Mouse (Mus musculus) urinary bladder, adult 2 months (tissue): Measurements from ENCODE around the gene Riiad1. TPM values are rescaled to one million over a fixed set of nuclear protein-coding genes. Genes with fewer than 3 reads are reported as not detected.
A peak's percentile ranks its signal among the peaks of the same experiment; 100 is the strongest.

ENCODE experiments used
- DNase-seq: peaks from one replicate; pipeline ENCODE4 v3.0.0; 2022; ENCODE audit warnings: low spot score
- polyA plus RNA-seq: library from polyadenylated mRNA; depleted of rRNA; stranded (reverse); fragments of >200 nt; gene quantifications from 2 replicates; pipeline ENCODE4 v1.2.3, GENCODE M21; 2012; rRNA removed

The Riiad1 gene
- polyA plus RNA-seq, 1 experiment: 2.4 TPM

DNA sequence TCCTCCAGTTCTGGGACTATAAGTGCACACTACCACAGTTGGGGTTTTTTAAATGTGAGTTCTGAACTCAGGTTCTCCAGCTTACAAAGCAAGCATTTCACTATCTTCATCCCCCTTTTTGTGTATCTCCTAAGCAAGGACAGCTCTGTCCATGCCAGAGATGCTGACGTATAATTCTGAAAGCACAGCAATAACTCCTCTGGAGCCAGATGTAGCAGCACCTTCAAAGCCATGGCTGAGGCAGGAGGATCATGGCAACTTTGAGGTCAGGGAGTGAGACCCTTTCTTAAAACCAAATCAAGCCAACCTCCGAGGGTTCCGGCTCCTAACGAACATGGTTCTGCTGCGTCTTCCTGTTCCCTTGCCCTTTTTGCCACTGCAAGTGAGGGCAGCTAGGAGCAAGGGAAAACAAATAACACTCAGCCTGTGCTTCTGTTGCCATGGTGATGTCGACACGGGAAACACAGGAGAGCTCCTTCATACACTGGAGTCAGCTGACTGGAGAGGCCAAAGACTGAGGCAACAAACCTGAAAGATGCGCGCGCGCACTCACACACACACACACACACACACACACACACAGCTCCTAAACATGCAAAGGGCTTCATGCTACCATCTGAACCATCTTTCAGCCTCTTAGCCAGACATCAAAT is 16.1 kb downstream of the Riiad1 start:
- no peak for DNase-seq

DNA sequence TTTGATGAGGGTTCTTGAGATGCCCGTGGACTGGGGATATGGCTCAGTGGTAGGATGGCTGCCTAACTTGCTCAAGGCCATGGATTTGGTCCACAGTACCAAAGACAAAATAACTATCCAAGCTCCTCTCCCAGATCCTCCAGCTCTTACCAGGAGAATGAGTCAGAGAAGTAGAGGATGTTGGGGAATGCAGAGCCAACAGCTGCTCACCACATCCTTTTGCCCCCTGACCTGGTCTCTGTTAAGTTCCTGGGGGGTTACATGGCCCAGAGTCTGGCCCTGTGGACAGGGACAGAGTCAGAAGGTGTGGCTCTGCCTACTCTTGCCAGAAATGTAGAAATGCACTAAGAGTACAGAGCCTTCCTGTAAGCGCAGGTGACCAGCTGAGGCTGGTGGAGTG is 20.3 kb downstream of the Riiad1 start:
- no peak for DNase-seq

DNA sequence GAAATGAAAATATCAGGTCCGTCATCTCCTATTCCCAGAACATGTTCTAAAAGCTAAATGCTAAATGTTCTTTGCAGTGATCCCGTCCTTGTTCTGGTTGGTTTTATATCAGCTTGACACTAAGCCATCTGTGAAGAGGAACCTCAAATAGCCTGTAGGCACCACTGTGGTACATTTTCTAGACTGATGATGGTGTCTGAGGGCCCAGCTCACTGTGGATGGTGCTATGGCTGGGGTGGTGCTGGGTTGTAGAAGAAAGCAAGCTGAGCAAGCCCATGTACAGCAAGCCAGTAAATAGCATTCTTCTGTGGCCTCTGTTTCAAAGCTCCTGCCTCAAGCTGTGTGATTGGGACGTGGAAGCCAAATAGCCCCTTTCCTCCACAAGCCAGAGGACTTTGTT is 23.1 kb downstream of the Riiad1 start:
- no peak for DNase-seq

DNA sequence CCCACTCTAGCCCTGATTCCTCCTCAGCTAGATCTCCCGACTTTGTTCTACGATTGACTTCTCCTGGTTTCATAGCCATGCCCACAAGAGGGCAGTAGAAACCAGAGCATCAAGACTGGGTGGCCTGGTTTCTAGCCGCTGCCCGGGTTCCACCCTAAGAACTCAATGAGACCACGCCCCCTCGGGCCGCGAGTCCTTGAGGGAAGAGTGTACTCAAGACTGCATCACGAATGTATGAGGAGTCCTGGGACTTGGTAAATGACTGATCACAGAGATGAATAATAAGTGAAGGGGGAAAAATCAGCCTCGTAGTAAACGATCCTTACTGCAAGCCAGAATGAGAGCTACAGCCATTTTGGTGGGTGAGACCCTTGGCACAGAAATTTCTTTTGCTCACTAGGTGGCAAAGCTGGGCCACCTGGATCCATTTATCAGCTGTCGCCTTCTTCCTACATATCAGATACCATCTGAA is 23.6 kb downstream of the Riiad1 start:
- DNase-seq: no peak

DNA sequence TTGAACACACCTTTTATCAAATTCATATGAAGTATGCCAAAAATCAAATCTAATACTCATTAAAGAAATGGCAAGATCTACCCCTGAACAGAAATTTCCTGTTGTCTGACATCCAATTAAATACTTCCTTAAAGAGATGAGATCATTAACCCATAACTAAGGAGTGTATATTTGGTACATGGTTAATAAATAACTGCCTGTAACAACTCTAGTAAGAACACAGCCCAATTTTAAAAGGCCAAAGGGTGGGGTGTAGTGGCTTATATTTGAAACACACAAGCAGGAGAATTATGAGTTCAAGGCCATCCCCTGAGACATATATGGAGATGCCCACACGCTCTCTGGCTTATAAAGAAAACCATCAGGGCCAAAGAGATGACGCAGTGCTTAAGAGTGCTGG is 30.8 kb downstream of the Riiad1 start:
- no peak for DNase-seq

DNA sequence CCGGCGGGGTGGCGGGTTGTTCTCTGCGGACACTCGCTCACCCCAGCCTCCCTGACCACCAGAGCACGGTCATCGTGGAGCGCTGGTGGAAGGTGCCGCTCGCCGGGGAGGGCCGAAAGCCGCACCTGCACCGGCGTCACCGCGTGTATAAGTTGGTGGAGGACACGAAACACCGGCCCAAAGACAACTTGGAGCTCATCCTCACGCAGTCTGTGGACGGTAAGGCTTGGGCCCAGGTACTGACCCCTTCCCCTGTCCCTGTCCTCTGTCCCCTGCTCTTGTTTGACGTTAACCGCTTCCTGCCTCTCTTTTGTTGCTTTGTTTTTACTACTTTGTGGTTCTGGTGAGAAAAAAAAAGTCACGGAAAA is 36.6 kb downstream of the Riiad1 start, which contains the start of gene Oaz3:
Gene Oaz3, minus strand, starts transcription at position 319 of the 368 bp plus-strand sequence.
- no peak for DNase-seq

DNA sequence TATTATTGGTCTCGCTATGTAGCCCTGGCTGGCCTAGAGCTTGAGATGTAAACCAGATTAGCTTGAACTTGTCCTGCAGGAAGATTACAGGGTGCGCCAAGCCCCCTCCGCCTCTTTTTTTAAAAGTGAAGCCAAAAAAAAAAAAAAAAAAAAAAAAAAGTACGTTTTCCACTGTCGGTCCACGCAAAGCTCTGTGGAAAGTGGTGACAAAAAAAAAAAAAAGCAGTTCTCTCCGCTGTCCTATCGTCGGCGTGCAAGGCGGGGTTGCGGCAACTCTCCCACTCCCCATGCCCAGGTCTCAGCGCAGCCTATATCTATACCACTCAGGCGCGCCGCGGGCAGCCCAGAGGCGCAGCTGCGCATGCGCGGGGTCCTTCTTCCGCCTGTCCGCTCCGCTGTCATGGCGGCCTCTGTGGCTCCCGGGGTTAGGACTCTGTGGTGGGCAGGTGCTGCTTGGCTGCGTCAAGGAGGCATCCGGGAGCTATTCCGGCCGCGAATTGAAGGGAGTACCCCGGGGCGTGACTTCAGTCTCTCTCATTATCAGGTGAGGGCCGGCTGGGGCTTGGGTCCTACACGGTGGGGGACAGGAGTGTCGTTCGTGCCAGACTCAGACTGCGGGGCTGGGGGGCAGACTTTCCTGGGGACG is 37.1 kb downstream of the Riiad1 start, which contains the start of gene Mrpl9:
Gene Mrpl9, plus strand, starts transcription at position 368 of the 646 bp plus-strand sequence.
- peak; percentile 92 for DNase-seq

DNA sequence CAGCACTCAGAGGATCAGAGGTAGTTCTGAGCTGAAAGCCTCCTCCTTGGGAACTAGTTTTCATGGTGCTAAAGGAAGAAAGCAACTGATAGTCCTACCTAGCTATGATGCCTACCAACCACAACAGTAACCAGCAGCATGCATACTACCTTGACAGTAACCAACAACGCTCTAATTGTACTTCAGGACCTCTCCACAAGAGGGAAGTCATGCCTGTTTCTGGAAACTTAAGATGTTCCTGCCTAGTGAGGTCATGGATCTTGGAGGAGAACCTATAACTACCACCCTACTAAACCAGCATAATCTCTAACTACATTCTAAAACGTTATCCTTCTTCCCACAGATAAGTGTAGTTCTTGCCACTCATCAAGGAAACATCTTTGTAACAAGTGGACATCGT is 39.0 kb downstream of the Riiad1 start:
- DNase-seq: no peak

DNA sequence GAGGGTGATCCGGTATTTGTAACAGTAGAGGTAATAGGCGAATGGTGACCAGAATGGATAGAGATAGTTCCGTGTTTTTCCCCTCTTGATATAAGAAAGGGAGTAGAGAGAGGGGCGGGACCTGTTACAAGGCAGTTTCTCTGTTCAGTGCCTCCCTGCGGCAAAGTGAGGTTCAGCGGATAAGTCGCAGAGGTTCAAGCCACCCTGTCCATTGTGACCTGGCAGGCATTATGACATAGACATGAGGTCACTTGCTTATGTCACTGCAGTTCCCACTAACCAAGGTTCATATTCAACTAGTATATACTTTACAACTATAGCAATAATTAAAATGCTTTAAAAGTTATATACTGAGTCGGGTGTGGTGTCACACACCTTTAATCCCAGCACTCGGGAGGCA is 43.7 kb downstream of the Riiad1 start:
- no peak for DNase-seq

DNA sequence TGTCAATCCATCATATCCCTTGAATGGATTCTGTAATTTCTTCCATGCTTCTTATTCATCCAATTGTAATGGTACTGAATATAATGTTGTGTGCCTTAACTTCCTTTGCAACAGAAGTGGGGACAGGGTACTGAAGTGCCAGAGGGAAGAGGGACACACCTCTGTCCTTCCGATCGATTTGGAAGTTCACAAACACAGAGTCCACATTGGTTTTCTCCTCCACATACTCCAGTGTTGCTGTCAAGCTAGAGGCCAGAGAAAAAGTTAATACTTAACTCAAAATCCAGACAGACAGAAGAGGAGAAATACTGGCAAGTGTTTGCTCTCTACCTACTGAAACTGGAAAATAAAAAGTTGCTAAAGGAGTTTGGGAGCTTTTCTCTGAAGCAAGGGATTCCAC is 45.8 kb downstream of the Riiad1 start:
- no peak for DNase-seq

DNA sequence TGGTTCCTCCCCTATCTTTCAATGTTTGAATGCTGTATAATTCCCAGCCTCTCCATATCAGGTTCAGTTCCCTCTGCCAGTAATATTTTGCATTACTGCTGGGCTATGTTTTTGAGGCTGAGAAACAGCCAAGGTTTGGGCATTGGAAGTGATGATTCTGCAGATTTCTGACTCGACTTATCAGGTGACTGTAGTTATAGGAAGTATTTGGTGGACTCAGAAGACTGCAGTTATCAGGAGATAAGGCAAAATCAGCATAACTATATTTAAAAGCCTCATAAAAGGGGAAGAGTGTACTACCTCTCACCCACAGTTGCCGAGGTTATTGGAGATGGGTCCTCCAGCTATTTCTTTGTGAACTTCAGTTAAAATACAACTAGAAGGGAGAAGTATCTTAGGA is 49.2 kb downstream of the Riiad1 start:
- DNase-seq: no peak

Other genes starting within 250 kb of the Riiad1 start
- gene Gm4778, start 216.3 kb downstream of the Riiad1 start, polyA plus RNA-seq: not detected in 2 replicates
- gene Them4, start 170.3 kb downstream of the Riiad1 start, polyA plus RNA-seq: 4.7 and 4.9 TPM in 2 replicates
- gene Them5, start 138.2 kb downstream of the Riiad1 start, polyA plus RNA-seq: not detected in 2 replicates
- 0.31 and 0.40 TPM in 2 replicates for gene C2cd4d, start 117.9 kb downstream of the Riiad1 start, polyA plus RNA-seq
- 12.8 and 13.3 TPM in 2 replicates for gene Rorc, start 107.5 kb downstream of the Riiad1 start, polyA plus RNA-seq
- gene Lingo4, start 81.8 kb downstream of the Riiad1 start, polyA plus RNA-seq: 0.06 and 0.10 TPM in 2 replicates
- 2.2 and 2.3 TPM in 2 replicates for gene Tdrkh, start 67.1 kb downstream of the Riiad1 start, polyA plus RNA-seq
- gene Mrpl9, start 37.0 kb downstream of the Riiad1 start, polyA plus RNA-seq: 70.7 and 81.1 TPM in 2 replicates
- 0.29 and 0.43 TPM in 2 replicates for gene Oaz3, start 36.4 kb downstream of the Riiad1 start, polyA plus RNA-seq
- 0.83 and 1.1 TPM in 2 replicates for gene Celf3, start 2.0 kb downstream of the Riiad1 start, polyA plus RNA-seq
- 20.6 and 22.3 TPM in 2 replicates for gene Snx27, start 102.4 kb upstream of the Riiad1 start, polyA plus RNA-seq
- gene Gm10972, start 162.8 kb upstream of the Riiad1 start, polyA plus RNA-seq: not detected in 2 replicates
- 17.0 and 18.9 TPM in 2 replicates for gene Tuft1, start 178.5 kb upstream of the Riiad1 start, polyA plus RNA-seq
- gene Selenbp2, start 213.2 kb upstream of the Riiad1 start, polyA plus RNA-seq: 5.1 and 5.9 TPM in 2 replicates